Mouse (Mus musculus) mouse embryonic stem cell (cell line): ENCODE measurements at regions not wholly inside any gene's neighbourhood (a gene's known extent, or its start where the extent isn't known, plus 50 kb on each side); places are given as distances from the start of the nearest gene placed in this dataset.

Experiments used
- in situ Hi-C, 2 experiments: fragments of 300-500 bp; cut with MboI; formaldehyde crosslinking; loops; 1 replicate in 1 of 2; 3 replicates in 1 of 2; pipeline ENCODE4 v1.14.3; 2019 to 2020; ENCODE audit warnings: low sequenced_read_pairs in 2 of 2, low pct_unique_long_range_greater_than_20kb in 1 of 2, mixed read lengths in 1 of 2; ENCODE audit not compliant: unreplicated experiment in 1 of 2

DNA sequence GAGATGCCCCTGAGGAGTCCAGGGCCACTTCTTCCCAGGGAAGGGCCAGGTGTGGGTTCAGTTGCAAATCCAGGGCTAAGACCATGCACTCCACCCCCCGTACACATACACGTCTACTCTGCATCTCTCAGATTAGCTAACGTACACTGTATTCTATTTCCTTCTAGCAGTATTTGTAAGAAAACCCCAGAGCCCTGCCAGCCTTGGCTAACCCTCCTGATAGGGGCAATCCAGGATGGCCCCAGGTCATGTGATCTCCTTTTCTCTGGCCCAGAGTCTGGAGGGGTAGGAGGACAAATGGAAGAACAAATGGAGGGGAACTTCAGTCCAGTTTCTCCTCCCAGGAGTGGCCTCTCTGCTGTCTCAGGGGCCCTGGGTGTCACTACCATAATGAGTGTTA lies 98.9 kb downstream of the 1810010D01Rik start:
- in situ Hi-C loops, result no loop called here

DNA sequence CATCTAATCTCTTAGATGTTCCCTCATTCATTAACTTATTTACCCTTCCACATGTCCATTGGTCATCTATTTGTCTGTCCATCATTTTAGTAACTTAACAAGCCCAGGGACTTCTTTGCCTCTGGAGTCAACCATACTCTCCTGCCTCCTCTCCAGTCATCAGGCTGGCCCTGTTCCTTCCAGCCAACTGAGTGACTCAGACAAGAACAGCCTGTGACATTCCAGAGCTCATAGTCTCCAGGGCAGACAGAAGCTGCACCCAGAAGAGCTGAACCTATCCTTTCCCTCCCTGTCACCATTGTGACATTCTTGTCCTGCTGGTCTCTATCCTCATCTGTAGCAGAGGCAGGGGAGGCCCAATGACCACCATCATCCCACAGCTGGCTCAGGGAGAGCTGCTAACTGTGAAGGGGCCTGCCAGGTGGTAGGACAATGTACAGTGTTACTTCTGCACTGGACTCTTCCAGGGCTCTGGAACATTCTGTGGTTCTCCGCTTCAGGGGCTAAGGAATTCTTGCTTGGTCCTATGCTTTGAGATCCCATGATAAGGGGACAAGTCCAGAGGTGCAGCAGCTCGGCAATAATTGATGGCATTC lies 100.2 kb downstream of the 1810010D01Rik start:
- in situ Hi-C loops, result no loop called here

DNA sequence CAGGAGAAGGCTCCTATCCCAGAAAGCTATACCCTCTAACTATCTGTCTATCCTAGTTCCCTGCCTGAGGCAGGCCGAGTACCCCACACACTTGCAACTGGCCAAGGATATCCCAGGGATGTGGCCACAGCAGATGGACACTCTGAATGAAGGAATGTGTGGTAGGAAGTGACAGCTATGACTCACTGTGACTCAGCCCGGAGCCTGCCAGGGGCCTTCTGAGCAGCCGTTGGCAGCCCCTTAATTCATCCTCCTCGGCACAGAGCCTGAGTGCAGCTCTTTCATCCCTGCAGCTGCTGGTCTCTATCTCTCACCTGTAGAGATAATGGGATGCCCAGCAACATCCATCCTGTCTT lies 101.4 kb downstream of the 1810010D01Rik start:
- in situ Hi-C loops, result no loop called here

DNA sequence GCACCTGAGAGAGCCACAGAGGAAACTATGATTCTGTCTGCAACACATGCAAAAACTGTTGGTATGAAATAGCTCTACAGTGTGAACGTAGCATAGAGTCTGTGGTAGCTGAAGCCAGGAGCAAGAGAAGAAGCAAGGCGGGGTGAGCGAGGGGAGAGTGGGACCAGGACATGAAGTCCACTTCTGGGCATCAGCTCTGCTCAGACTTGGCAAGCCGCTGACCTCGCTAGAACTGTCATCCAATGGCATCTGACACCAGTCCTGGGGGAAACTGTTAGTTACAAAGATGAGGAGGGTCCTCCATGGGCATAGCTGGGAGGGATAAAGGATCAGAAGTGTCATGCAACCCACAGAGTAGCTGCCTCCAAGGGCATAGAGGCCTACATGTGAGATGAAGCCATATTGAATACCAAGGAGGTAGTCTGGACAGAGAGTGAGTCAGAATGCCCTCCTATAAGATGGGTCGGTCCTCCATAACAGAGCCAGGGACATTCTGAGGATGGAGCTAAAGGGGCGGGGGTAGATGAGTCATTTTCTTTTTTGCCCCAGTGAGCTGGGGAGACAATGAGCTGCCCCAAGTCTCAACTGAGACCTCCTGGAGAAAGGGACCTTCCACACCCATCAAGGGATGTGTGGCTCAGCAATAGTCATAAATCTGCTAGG lies 102.0 kb downstream of the 1810010D01Rik start:
- in situ Hi-C loops, result no loop called here

DNA sequence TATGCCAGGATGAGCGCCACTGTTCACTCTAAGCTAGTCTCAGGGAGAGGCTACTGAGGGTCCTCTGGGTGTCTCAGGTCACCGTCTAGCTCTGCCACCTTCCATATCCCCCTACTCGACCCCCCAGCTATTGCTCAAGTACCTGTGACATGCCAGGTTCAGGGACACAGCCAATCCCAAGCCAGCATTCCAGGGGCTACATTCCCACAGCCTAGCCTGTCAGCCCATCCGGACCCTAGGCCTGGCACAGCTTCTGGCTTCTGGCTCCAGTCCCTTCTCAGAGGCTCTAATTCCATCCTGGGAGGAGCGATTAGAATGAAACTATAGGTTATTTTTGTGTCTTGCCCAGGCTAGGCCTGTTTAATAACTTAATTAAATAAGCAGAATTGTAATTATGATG lies 105.2 kb downstream of the 1810010D01Rik start:
- in situ Hi-C loops, result no loop called here

DNA sequence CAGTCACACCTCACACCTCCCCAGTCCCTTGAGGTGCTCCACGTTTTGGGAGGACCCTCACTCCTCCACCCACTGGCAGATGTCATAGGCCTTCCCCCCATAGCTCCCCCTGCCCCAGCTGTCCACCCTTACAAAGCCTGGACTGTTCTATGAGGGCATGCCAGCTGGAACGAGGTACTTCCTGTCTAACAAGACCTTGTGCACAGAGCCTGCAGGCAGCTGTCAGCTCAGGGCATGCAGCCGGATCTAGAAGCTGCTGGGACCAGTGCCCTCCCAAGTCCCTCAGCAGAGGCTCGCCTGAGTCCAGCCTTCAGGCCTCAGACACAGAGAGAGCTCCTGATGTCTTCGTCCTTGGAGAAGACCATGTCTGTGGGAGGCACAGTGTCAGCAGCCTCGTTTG lies 105.7 kb downstream of the 1810010D01Rik start:
- in situ Hi-C loops, result no loop called here

DNA sequence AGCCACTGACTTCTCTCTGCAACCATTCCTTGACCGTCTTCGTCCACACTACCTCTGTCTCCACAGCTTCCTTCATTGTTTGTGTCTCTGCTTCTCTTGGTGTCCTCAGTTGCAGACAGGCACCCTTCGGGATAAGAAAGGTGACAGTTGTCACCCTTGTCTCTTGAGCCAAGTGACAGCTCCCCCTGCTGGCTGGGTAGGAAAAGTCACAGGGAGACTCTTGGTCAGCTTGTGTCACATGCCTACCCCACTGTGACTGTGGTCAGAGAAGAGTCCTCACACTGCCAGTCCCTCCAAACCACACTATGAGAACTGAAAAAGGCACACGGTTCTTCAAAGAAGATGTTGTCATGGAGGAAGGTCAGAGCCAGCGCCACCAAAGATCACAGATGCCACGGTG lies 109.6 kb downstream of the 1810010D01Rik start:
- in situ Hi-C loops, result no loop called here

DNA sequence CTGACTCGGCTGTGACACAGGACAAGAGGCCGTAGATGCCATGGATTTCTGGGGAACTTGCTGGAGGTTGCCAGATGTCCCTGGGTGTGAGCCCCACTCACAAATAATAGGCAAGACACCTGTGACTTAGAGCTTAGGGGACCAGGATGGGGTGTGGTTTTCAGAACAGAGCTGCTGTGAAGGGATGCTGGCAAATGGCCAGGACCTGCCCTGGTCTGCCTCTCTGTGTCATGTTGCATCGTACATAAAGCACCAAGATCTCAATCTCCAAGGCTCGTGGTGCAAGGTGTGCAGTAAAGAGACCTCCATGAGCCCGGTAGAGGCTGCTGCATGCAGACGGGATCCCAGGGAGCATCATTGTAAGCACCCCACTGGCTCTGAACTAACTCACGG lies 113.8 kb downstream of the 1810010D01Rik start:
- in situ Hi-C loops, result no loop called here

DNA sequence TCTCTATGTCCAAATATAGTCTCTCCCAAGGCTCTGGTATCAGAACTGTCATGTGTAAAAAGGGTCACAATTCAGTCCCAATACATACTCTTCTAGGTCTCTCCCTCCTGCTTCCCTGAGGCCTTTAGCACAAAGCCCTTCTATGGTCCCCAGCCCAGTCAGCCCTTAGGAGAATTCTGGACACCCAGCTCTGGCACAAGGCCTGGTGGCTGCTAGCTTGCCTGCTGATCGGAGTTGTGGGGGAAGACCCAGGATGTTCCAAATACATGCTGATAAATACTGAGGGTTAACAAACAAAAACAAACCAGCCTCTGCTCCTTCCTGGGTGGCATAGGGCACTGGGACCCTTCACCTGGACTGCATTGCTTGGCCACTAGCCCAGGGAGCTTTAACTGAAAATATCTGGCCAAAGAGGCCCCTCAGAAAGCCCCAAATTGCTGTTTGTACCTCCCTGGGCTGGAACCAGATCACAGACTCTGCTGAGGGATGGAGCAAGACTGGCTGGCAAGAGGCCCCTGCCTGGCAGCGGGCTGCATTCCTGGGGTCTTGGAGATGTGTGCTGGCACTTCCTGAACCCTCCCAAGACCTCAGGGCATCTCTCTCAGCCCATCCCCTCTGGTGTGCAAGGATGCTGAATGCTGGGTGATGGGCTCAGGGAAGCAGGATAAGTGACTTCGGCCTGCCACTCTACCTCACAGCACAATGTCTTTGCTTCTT lies 114.3 kb downstream of the 1810010D01Rik start:
- in situ Hi-C loops, result no loop called here

DNA sequence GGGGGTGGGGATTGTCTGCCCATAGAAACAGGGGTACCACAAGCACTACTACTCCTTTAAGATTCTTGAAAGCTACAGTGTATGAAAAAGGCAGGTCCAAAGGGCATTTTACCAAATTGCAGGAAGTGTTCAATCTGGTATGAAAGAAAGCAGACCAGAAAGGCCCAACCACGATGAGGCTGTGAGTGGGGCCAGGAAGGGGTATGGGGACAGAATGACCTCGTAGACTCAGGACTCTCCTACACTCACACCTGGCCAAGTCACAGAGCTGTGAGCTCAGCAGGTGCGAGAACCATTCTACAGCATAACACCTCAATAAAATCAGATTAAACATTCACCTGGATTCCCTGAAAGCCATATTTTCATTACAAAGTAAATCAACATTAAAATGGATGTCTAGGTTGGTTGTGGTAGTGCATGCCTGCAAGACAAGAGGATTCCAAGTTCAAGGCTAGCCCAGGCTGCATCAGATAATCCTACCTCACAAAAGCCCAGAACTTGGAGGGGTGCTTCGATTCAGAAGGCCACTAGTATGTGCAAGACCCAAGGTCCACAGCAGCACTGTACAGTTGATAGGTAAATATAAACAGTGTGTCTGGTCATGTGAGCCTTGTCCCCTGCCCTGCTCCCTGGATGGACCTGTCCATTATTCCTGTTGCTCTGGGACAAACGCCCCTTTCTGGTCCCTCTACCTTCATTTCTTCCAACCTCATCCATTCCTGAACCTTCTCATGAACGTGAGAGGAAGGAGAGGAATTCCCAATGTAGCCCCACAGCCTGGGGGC lies 115.3 kb downstream of the 1810010D01Rik start:
- in situ Hi-C loops, result no loop called here

DNA sequence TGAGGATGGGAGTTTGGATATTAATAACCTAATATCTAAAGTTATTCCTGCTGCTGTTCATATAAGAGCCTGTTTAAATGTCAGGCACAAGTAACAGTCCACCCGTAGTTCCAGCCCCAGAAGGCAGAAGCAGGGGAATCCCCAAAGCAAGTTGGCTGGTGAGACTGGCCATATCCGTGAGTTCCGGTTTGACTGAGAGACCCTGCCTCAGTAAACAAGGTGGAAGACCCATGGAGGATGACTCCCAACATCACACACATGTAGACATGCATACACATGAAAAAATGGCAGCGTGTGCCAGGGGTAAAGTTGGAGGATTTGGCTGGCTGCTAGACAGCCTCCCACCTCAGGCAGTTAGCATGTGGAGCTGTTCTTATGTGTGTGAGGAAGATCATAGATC lies 117.1 kb downstream of the 1810010D01Rik start:
- in situ Hi-C loops, result no loop called here

DNA sequence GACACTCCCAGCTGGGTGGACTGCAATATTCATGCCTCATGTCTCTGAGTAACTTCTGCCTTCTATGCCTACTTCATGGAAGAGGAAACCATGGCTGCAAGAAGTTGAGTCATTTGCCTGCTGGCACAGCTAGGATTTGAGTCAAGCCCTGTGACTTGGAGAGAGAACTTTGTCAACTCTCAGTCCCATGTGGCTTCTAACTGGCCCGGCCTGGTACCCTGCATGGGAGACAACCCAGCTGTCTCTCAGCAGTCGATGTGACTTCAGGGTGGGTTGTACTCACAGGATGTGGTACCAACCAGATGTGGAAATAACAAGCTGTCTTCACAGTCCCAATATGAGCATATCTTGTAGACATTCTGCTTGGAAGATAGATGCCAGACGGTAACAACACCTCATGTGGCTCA lies 118.6 kb downstream of the 1810010D01Rik start:
- in situ Hi-C loops, result no loop called here

DNA sequence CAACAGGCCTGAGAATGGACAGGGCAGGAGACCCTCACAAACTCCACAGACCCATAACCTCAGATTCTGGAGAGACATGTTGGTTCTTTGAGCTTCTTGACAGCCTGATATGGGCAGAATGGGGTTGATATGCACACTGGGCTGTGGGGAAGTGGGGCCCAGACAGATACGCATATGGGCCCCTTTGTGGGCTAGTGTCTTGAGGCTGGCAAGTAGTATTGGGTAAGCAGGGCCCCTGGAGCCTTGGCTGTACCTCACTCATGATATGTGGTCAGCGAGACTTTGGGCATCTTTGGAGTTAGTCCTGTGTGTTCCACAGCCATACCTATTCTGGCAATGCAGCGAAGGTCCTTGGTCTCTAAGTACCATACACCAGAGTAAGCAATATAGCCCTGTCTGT lies 119.3 kb downstream of the 1810010D01Rik start:
- in situ Hi-C loops, result no loop called here

DNA sequence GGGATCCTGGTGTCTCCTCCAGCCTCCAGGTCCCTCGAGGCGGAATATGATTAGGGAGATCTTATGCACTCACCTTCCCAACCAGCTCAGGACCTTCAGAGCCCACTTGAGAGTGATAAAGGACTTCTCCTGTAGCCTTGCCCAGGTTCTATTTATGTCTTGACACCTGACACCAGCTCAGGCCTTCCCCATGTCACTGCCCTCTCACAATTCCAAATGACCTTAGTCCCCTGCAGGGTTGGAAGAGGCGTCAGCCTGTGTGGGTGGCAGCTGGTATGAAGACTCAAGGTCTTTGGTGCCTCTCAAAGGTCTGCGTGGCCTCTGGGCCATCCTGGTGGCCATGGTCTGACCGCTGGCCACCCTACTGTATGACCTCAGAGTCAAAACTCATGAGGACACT lies 120.1 kb downstream of the 1810010D01Rik start:
- in situ Hi-C loops, result no loop called here

DNA sequence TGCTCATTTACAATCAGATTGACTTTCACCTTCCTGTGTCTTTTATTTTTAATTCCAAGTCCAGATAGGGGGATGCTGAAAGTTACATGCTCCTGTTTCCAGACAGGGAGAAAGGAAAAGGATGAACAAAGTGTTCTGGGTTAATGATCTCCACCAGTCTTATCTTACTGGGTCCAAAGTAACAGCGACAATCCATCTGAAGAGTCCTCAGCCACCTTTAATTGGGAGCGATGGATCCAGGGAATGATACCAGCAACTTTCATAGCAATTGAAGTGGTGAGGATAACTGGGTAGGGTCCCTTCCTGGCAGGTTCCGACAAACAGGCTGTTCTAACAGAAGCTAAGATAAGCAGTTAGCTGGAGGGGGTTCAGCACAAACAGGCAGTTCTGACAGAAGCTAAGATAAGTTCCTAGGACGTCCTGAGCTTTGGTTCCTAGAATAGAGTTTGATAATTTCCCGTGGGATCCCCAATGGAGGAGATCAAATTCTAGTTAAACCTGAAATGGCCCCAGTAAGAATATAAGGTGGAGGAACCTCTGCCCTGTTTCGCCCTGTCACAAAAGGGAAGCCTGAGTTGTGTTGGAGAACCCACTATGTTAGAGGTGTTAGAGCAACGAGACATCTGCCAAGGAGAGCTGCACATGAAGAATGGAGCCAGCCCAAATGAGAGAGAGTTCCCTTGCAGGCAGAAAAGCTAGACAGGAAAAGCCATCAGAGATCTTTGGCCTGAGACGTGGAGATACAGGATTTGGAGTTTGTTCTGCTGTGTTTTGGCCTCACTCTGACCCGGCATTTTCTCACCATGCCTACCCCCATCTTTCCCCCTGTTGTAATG lies 124.8 kb downstream of the 1810010D01Rik start:
- in situ Hi-C loops, result no loop called here

DNA sequence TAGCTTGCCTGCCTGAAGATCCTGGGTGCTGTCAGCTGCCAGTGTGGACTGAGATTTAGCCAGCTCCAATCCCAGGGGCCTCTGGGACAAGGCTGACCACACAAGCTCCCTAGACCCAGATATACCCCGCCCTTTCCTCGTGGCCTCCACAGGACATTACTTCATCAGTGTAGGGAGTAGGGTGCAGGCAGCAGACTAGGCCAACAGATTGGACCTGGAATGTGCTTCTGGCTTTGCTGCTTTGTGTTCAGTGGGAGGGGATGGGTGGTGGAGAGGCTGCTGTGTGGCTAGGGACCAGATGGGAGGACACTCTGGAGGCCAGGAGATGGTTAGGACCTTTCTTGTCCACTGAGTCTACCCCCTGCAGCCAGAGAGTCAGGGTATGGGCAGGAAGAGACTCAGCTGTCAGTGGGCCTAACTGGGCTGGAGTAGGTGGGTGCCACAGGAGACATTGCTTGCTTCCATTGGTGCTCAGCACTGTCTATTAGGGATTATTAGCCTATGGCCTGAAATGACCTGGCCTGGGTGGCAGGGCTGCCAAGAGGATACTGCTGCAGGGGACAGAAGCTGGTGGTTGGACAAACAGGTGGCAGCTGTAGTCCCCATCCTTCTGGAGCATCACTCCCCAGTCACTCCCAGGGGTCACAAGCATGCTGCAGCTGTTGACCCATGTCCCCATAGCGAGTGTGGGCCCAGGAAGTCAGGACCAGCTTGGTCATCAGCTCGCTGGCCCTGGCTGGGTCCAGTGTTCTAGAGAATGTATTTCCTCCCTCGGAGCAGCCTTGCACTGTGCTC lies 132.5 kb upstream of the Ccnd1 start:
- in situ Hi-C loops, result no loop called here

DNA sequence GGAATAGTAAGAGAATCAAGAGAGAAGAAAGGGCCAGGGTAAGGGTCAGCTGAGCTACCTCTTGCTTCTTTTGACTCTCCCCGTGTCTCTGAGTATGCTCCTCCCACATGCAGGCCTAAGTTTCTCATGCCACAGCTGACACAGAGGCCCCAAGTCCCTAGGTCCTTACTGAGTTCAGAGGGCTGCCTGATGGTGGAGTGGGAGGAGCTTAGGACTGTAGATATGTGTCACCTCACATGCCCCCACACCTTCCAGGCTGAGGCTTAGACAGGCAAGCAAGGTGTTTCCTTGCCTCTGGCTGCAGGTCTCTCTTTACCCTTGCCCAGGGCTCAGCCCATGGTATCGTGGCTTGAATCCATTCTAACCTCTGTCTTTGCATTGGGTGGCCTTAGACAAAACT lies 131.8 kb upstream of the Ccnd1 start:
- in situ Hi-C loops, result no loop called here

DNA sequence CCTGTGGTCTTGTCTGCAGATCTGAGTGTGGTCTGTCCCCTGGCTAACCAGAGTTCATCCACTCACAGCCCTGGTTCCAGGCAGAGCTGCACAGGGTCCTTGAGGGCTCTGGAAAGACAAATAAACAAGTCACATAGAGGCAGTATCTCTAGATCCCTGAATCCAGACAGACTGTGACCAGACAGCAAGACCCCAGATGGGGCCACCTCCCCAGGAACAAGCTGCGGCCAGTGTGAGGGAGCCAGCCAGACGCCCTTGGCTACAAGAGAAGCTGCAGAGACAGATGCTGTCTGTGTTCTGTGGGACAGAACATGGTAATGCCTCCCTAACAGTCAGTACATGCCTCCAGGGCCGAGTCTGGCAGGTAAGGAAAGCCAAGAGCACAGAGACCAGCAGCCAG lies 127.6 kb upstream of the Ccnd1 start:
- in situ Hi-C loops, result no loop called here
